Mouse (Mus musculus): ENCODE data around the gene Sarm1. TPM values are rescaled to one million over a fixed set of nuclear protein-coding genes. Genes with fewer than 3 reads are reported as not detected.
A peak's percentile ranks its signal among the peaks of the same experiment; 100 is the strongest.

Gene Sarm1
- total and polyA plus RNA-seq, 2 experiments from 2014 or later = 32.7 to 85.9 TPM

- H3K4me2 ChIP-seq (ENCODE audit: low read depth, low read length) = no peak overlapping the region
- WGBS = 48% methylated on average over 2 of the region's 2 CpGs
- no peaks in the 10 kb centered on the region for H3K4me1 ChIP-seq (ENCODE audit: insufficient read depth, low read length)
- H3K9ac ChIP-seq (replicated peaks; ENCODE audit: low read length) = no peak overlapping the region
- no peak for TF ChIP-seq CTCF (IDR thresholded peaks at IDR 0.05; ENCODE audit: low read depth)
- H3K27me3 ChIP-seq (ENCODE audit: insufficient read depth, low read length) = no peaks in the 10 kb centered on the region
- H3K9me3 ChIP-seq (ENCODE audit: low read length) = no peaks in the 10 kb centered on the region
- ATAC-seq (no peak), DNase-seq (ENCODE audit: low spot score) (peak; percentile 34)
- no peak overlapping the region for H3K27ac ChIP-seq
- H3K4me3 ChIP-seq (ENCODE audit: low read length) = no peak overlapping the region
- H3K36me3 ChIP-seq (ENCODE audit: insufficient read depth, low read length) = no peaks in the 10 kb centered on the region
Observed at GRCm38 (mm10) chr11:78424352-78424751, 73.2 kb downstream of the Sarm1 start.

Other genes starting within 250 kb of the Sarm1 start
- gene 2610507B11Rik, start 236.0 kb downstream of the Sarm1 start, total RNA-seq (2014; rRNA removed) = 86.2 and 93.6 TPM in 2 replicates
- 78.2 and 79.0 TPM in 2 replicates for gene 2610507B11Rik, start 236.0 kb downstream of the Sarm1 start, polyA plus RNA-seq (2015; fragmentation: Nextera tagmentation; extraction: Ambion mirVana)
- 0.10 TPM in 1 of 2 replicates, not detected in the other for gene BC030499, start 206.9 kb downstream of the Sarm1 start, total RNA-seq (2014; rRNA removed)
- 0.15 TPM in 1 of 2 replicates, not detected in the other for gene BC030499, start 206.9 kb downstream of the Sarm1 start, polyA plus RNA-seq (2015; fragmentation: Nextera tagmentation; extraction: Ambion mirVana)
- 26.7 and 31.4 TPM in 2 replicates for gene Spag5, start 196.2 kb downstream of the Sarm1 start, total RNA-seq (2014; rRNA removed)
- gene Spag5, start 196.2 kb downstream of the Sarm1 start, polyA plus RNA-seq (2015; fragmentation: Nextera tagmentation; extraction: Ambion mirVana) = 9.1 and 9.9 TPM in 2 replicates
- gene Aldoc, start 174.8 kb downstream of the Sarm1 start, total RNA-seq (2014; rRNA removed) = 798 and 822 TPM in 2 replicates
- gene Aldoc, start 174.8 kb downstream of the Sarm1 start, polyA plus RNA-seq (2015; fragmentation: Nextera tagmentation; extraction: Ambion mirVana) = 693 and 762 TPM in 2 replicates
- gene Pigs, start 169.3 kb downstream of the Sarm1 start, total RNA-seq (2014; rRNA removed) = 88.3 and 89.0 TPM in 2 replicates
- 105 TPM in 2 replicates for gene Pigs, start 169.3 kb downstream of the Sarm1 start, polyA plus RNA-seq (2015; fragmentation: Nextera tagmentation; extraction: Ambion mirVana)
- gene Unc119, start 154.3 kb downstream of the Sarm1 start, total RNA-seq (2014; rRNA removed) = 125 and 154 TPM in 2 replicates
- 76.2 and 82.0 TPM in 2 replicates for gene Unc119, start 154.3 kb downstream of the Sarm1 start, polyA plus RNA-seq (2015; fragmentation: Nextera tagmentation; extraction: Ambion mirVana)
- gene Foxn1, start 111.2 kb downstream of the Sarm1 start, total RNA-seq (2014; rRNA removed) = not detected in 2 replicates
- gene Foxn1, start 111.2 kb downstream of the Sarm1 start, polyA plus RNA-seq (2015; fragmentation: Nextera tagmentation; extraction: Ambion mirVana) = not detected in 2 replicates
- 0.10 TPM in 1 of 2 replicates, not detected in the other for gene Slc13a2, start 75.5 kb downstream of the Sarm1 start, total RNA-seq (2014; rRNA removed)
- not detected in 2 replicates for gene Slc13a2, start 75.5 kb downstream of the Sarm1 start, polyA plus RNA-seq (2015; fragmentation: Nextera tagmentation; extraction: Ambion mirVana)
- 18.7 and 20.6 TPM in 2 replicates for gene Slc46a1, start 32.1 kb downstream of the Sarm1 start, total RNA-seq (2014; rRNA removed)
- 19.5 and 21.7 TPM in 2 replicates for gene Slc46a1, start 32.1 kb downstream of the Sarm1 start, polyA plus RNA-seq (2015; fragmentation: Nextera tagmentation; extraction: Ambion mirVana)
- 109 and 152 TPM in 2 replicates for gene Vtn, start 1.3 kb upstream of the Sarm1 start, total RNA-seq (2014; rRNA removed)
- 118 and 133 TPM in 2 replicates for gene Vtn, start 1.3 kb upstream of the Sarm1 start, polyA plus RNA-seq (2015; fragmentation: Nextera tagmentation; extraction: Ambion mirVana)
- gene Sebox, start 5.7 kb upstream of the Sarm1 start, total RNA-seq (2014; rRNA removed) = 0.58 and 0.78 TPM in 2 replicates
- gene Sebox, start 5.7 kb upstream of the Sarm1 start, polyA plus RNA-seq (2015; fragmentation: Nextera tagmentation; extraction: Ambion mirVana) = 0.15 and 0.26 TPM in 2 replicates
- 40.3 and 42.1 TPM in 2 replicates for gene Tmem199, start 14.4 kb upstream of the Sarm1 start, total RNA-seq (2014; rRNA removed)
- gene Tmem199, start 14.4 kb upstream of the Sarm1 start, polyA plus RNA-seq (2015; fragmentation: Nextera tagmentation; extraction: Ambion mirVana) = 84.8 and 86.9 TPM in 2 replicates
- 134 and 143 TPM in 2 replicates for gene Poldip2, start 14.4 kb upstream of the Sarm1 start, total RNA-seq (2014; rRNA removed)
- gene Poldip2, start 14.4 kb upstream of the Sarm1 start, polyA plus RNA-seq (2015; fragmentation: Nextera tagmentation; extraction: Ambion mirVana) = 165 and 170 TPM in 2 replicates
- gene Tnfaip1, start 38.6 kb upstream of the Sarm1 start, total RNA-seq (2014; rRNA removed) = 36.6 and 46.2 TPM in 2 replicates
- gene Tnfaip1, start 38.6 kb upstream of the Sarm1 start, polyA plus RNA-seq (2015; fragmentation: Nextera tagmentation; extraction: Ambion mirVana) = 56.1 and 56.2 TPM in 2 replicates
- gene Ift20, start 38.6 kb upstream of the Sarm1 start, total RNA-seq (2014; rRNA removed) = 96.2 and 109 TPM in 2 replicates
- gene Ift20, start 38.6 kb upstream of the Sarm1 start, polyA plus RNA-seq (2015; fragmentation: Nextera tagmentation; extraction: Ambion mirVana) = 123 and 136 TPM in 2 replicates
- gene Tmem97, start 53.0 kb upstream of the Sarm1 start, total RNA-seq (2014; rRNA removed) = 39.0 and 44.5 TPM in 2 replicates
- gene Tmem97, start 53.0 kb upstream of the Sarm1 start, polyA plus RNA-seq (2015; fragmentation: Nextera tagmentation; extraction: Ambion mirVana) = 42.8 and 43.5 TPM in 2 replicates
- 30.4 and 36.7 TPM in 2 replicates for gene Nlk, start 199.6 kb upstream of the Sarm1 start, total RNA-seq (2014; rRNA removed)
- gene Nlk, start 199.6 kb upstream of the Sarm1 start, polyA plus RNA-seq (2015; fragmentation: Nextera tagmentation; extraction: Ambion mirVana) = 20.0 and 20.6 TPM in 2 replicates

All from hindbrain, postnatal 0 days (tissue).